Mouse (Mus musculus): ENCODE results near the gene Ang4.
"Not testable (repeated sequence)": the region's sequence is repeated elsewhere in the genome, so short reads cannot be mapped to it uniquely, and the experiment has no call there.

The Ang4 gene

GRCm38 (mm10) chr14:51773490-51773889, at the start of gene Ang4:
TSS of gene Ang4 (minus strand) at chr14:51773590.
- DNase-seq: no peak

GRCm38 (mm10) chr14:51799746-51800145, 26.4 kb upstream of the Ang4 start, which contains the start of gene AY358078:
TSS of gene AY358078 (plus strand) at chr14:51800046.
- DNase-seq: no peak

GRCm38 (mm10) chr14:51794106-51794505, 20.7 kb upstream of the Ang4 start:
- DNase-seq: no peak

- DNase-seq: no peak
These were observed 15.8 kb upstream of the Ang4 start for GRCm38 (mm10) chr14:51789196-51789595.

GRCm38 (mm10) chr14:51787061-51787460, 13.7 kb upstream of the Ang4 start:
- no peak for DNase-seq

GRCm38 (mm10) chr14:51786335-51786734, 12.9 kb upstream of the Ang4 start:
- no peak for DNase-seq

- no peak for DNase-seq
These were observed 5.6 kb upstream of the Ang4 start for GRCm38 (mm10) chr14:51778865-51779481.

- DNase-seq: no peak
These were observed 4.4 kb upstream of the Ang4 start for GRCm38 (mm10) chr14:51777791-51778190.

GRCm38 (mm10) chr14:51771378-51771777, 2.0 kb downstream of the Ang4 start:
- DNase-seq: not testable (repeated sequence)

GRCm38 (mm10) chr14:51755944-51756343, 17.4 kb downstream of the Ang4 start:
- DNase-seq: no peak

GRCm38 (mm10) chr14:51740347-51741170, 32.8 kb downstream of the Ang4 start:
- no peak for DNase-seq

- no peak for DNase-seq
These were observed 34.0 kb downstream of the Ang4 start for GRCm38 (mm10) chr14:51739150-51739993.

- no peak for DNase-seq
These were observed 34.8 kb downstream of the Ang4 start for GRCm38 (mm10) chr14:51738411-51739149.

GRCm38 (mm10) chr14:51737967-51738366, 35.4 kb downstream of the Ang4 start:
- DNase-seq: no peak

- DNase-seq: no peak
These were observed 56.3 kb downstream of the Ang4 start, which contains the start of gene Gm5800 for GRCm38 (mm10) chr14:51717083-51717482. TSS of gene Gm5800 (minus strand) at chr14:51717183.
